Mouse (Mus musculus): Measurements from ENCODE around the gene Wdr26.

Gene Wdr26

DNA sequence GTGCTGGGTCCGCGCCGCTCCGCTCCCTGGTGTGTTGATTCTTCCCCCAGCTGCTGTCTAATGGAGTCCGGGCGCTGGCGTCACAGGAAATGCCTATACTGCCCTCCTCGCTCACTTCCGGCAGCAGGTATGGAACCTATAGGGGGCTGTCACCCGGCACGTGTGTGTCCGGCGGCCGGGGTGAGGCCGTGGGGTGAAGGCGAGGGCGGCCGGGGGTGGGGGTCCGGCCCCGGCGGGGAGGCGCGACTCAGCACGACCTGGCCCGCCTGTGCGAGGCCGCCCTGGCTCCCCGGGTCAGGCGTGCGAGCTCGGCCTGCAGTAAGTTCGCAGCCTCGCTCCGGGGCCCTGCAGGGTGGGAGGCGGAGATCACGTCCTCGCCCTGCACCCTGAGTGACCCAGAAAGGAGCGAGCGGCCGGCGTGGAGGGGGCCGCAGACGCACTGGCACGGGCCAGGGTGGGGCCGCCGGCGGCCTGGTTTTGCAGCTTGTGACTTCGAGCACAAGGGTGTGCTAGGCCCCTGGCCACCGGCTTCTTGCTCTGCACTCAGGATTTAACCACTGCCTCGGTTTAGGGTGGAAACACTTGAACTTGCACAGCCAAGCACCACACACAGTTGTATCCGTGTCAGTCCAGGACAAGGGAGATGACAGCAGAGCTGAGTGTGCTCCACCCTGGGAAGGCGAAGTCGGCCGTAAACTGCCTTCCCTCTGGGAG lies at the start of gene Wdr26:
TSS of gene Wdr26 (minus strand) at position 82 of the 714 bp plus-strand sequence.
- peak; percentile 91 for DNase-seq (ENCODE audit: low spot score)

DNA sequence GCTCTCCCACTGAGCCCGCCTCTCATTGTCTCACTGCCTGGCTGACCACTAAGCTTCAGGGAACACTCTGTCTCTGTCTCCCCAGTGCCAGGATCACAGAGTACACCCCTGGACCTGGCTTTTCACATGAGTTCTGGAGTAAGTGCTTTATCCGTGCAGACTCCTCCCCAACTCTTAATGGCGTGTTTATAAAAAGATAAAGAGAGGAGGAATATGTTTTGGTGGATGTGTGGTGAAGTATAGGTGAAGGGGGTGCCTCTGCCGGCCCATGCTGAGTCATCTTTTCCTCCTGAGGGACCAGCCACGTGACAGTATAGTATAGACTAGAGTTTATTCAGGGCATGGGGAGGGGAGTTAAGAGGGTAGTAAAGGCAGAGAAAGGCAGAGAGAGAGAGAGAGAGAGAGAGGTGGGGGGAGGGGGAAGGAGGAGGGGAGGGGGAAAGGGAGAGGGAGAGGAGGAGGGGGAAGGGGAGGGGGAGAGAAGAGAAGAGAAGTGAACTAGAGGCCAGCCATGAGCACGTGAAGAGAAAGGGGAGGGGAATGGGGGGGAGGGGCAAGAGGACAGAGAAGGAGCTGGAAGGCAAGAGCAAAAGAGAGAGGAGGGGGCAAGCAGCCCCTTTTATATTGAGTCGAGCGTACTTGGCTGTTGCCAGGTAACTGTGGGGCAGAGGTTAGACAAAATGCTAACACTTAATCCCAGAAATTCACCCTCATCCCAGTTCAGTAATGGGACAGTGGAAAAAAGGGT lies 49.3 kb upstream of the Wdr26 start:
- DNase-seq (ENCODE audit: low spot score) = no peak

DNA sequence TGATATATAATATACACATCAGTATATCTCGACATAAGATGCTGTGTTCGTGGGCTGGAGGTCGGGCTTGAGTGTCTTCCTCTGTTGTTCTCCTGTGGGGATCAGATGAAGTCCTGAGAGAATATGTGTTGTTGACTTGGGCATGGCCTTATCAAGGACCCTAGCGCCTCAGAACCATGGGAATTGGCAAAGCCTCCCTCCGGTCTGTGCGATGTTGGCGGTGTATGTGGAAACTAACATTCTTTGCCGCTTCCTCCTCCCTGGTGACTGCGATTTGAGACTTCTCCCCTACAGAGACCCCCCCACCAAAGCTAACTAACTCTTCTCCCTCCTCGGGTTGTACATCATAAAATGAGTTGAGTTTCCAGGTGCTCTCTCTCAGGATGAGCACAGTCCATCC lies 48.6 kb upstream of the Wdr26 start:
- no peak for DNase-seq (ENCODE audit: low spot score)

DNA sequence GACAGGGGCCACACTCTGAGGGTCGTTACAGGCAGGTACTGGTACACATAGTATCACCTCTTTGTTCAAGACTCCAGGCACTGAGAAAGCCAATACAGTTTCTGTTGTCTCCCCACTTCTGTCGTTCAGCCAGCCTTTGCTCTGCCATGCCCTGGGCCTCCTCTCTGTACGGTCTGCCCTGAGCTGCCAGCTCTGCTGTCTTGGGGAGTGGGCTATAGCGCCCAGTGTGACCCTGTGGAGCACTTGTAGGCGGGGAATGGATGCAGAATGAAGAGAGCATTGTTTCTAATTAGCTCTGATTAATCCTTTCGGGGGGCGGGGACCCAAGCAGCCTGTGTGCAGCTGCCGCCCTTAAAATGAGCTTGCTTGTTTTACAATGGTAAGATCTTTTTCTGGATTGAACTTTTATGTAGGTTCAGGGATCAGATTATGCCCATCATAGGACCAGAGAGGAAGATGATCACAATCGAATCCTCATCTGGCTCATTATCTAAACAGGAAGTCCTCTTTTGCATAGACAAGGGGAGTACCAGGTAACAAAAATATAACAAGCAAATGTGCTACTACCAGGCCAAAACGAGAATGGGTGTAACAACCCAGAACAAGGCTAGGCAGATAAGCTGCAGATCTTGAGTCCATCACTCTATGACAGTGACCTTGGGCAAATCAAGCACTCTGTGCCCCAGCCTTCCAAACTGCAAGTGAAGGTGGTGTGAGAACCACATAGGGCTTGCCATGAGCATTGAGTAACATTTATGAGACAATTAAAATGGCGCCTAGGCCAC lies 48.0 kb upstream of the Wdr26 start:
- DNase-seq (ENCODE audit: low spot score) = no peak

DNA sequence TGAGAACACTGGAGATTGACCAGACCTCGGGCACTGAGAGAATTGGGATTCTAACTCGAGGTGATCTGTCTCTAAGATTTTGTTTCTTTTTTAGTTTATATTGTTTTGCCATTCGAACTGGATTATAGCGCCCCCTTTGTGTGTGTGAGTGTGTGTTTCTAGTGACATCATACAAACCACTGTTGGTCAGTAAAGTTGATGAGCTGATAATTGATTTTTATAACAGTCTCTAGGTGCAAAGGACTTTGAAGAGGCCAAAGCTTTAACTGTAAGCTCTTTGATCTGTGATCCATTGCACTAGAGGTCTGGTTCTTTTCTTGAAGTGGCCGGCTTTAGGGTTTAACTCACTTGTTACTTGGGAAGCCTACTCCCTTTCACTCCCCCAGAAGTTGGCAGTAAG lies 47.3 kb upstream of the Wdr26 start:
- DNase-seq (ENCODE audit: low spot score) = no peak

DNA sequence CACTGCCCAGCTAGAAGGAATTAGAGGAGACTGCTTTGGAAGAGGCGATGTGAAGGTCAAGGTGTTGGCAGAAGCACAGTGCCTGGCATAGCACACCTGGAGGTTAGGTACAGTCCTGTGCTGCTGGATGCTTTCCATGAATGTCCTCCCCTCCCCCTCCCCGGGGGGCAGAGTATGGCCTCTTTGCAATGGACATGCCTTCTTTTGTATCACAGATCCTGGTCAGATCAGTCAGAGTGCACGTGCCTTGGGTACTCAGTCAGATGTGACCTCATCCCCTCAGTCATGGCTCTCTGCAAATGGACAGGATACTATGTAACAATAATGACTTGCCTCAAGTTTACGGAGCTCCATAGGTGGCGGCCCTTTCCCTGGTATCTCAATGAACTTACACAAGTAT lies 46.8 kb upstream of the Wdr26 start:
- DNase-seq (ENCODE audit: low spot score) = no peak

DNA sequence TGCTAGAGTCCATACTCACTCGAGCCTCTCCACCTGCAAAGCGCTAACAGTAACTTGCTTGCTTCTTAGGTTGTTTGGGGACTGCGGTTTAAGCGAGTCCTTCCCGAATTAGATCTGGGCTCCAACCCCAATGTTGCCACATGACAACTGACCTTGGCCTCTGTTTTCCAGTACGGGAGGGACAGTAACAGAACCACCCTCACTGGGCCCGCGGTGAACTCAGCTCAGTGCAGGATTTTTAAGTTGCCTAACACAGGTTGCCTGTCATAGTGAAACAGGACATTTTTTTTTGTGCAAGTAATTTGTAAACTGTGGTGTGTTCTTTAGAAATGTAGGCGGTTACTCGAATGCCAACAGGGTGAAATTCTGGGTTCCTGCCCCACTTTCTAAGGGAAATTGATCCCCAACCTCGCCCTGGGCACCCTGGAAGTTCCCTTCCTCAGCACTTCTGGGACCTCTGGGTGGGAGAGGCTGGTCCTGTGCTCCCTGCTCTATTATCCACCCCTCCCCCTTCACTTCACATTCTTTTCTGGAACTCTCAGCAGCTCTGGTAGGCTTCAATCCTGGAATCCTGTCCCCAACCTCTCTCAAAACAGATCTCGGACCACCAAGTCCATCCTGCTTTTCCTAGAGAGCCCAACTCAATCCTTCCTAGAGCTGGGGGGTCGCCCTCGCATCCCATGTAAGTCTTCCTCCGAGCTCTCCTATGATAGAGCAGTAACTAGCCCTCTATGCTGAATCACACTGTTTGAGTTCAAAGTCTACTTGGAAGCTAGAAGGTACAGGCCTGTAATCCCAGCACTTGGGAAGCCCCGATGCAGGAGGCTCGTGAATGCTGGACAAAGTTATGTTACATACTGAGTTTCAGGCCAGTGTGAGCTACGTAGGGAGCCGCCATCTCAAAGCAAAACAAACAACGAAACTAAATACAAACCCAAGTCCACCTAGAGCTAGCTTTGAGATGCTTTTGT lies 46.1 kb upstream of the Wdr26 start:
- peak; percentile 79 for DNase-seq (ENCODE audit: low spot score)

DNA sequence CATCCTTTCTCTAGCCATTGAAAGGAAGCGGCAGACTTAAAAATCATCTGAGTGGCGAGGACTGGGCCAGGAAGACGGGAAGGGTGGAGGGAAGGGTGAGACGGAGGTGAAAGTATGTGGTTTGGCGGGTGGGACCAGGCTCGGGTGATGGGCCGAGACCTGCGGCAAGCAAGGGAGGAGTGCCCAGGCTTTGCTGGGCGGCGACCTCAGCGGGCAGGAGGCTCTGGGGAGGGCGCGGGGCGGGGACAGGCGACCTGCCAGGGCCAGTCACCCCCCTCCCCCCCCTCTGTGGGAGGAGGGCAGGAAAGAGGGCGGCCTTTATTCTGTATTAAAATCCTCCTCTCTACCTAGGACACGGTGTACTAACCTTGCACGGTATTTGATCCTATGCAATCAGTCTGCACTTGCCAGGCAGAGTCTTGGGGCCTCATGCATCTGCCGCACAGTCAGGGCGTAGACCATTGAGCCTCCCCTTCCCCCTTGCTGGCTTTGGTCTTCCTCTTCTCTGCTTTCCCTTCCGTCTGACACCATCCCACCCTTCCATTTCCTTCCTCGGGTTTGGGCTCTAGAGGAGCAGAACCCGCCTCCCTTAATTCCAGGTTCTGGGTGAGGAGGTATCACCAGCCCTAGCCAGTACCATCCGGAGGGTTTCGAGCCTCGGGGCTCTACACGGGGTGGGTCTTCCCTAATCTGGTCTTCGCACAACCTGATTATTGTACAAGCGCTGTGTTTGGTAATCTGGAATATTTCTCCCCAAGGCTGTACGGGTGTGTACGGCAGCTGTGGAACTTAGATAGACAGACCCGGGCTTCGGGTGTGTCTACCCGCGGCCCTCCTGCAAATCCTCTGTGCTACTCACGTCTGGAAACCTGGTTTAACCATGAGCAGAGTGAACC lies 45.1 kb upstream of the Wdr26 start:
- peak; percentile 73 for DNase-seq (ENCODE audit: low spot score)

DNA sequence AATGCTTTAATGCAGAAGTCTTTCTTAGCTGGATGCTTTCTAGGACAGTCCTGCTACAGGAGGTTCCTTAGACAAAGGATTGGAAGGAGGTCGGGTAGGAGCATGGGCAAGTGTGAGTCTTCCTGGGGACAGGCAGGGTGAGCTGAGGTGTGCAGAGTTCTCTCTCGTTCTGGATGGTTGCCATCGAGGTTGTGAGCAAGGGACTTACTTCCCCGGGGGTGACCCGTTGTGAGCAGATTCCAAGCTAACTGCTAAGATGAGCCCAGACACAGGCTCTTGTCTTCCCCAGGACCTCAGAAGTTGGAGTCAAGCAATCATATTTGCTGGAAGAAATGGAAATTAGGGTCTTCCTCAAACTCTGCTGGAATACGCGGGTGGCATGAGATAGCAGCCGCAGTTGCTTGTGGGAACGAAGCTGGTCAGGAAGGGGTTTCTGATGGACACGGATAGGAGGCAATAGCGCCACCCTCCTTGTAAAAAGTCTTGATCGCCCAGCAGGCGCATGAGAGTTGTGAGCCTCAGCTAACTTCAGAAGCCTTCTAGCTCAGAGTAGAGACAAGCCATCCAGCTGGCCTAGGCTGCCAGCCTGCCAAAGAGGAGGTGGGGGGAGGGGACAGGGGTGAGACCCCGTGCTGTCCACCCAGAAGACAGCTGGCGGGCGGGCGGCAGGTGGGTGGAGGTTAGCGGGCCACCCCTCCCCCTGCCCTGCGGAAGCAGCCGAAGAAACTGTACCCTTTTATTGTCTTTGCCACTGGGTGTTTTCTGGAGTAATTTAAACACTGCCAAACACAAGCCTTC lies 44.3 kb upstream of the Wdr26 start:
- DNase-seq (ENCODE audit: low spot score) = peak; percentile 52

DNA sequence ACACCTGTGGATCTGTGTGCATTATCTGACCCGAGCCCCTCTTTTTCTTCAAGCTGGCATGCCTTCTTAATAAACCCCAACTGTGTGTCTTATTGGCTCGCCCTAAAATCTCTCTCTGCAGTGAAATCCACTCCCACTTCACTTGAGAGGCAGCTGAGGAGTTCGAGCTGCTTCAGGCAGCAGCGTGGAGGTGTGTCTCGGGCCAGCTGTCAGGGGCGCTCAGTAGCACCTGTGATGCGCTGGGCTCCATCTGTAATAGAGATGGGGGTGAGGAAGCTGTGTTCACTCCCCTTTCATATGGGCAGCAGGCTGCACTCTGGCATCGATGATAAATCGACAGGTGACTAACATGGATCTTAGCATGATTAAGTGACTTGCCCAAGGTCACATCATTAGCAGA lies 43.6 kb upstream of the Wdr26 start:
- DNase-seq (ENCODE audit: low spot score) = no peak

DNA sequence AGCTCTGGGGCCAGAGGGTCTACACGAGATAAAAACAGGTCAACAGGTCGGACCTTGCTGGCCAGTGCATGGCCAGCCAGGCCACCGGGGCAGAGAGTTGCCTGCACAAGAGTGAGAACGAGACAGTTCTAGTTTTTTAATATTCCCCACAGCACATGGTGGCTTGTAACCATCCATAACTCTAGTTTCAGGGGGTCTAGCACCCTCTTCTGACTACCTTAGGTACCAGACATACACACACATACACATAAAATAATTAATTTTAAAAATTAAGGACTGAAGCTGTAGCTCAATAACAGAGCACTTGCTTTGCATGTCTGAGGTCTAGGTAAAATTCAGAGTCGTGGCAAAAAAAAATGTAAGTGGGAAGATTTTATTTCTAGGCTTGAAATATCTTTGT lies 39.8 kb upstream of the Wdr26 start:
- DNase-seq (ENCODE audit: low spot score) = no peak

DNA sequence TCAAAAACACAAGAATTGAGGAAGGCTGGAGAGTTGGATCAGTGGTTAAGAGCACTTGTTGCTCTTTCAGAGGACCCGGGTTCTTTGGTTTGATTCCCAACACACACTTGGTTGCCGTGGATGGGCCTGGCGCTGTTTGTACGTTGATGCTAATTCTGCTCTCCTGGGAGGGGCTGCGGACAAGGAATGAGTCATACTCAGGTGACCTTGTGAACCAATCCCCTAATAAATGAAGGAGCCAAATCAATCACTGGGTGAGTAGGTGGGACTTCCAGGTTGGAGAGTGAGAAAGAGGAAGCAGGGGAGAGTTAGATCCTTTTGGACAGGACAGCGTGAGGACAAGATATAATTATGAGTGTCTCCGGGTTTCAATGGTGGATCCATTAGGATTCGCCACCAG lies 39.2 kb upstream of the Wdr26 start:
- no peak for DNase-seq (ENCODE audit: low spot score)

DNA sequence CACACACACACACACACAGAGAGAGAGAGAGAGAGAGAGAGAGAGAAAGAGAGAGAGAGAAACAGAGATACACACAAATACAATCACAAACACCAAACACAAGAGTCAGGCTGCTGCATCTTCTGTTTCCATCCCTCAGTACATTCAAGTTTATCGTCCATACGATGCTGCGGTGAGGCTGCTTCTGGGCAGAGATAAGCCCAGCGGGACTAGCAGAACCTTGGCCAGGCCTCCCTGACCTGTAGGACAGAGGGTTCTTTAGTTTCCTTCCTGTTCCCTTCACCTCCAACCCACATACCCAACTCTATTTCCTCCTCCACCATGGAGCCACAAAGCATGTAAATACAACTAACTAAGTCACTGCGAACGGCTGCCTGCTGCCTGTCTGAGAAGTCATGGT lies 37.7 kb upstream of the Wdr26 start:
- no peak for DNase-seq (ENCODE audit: low spot score)

DNA sequence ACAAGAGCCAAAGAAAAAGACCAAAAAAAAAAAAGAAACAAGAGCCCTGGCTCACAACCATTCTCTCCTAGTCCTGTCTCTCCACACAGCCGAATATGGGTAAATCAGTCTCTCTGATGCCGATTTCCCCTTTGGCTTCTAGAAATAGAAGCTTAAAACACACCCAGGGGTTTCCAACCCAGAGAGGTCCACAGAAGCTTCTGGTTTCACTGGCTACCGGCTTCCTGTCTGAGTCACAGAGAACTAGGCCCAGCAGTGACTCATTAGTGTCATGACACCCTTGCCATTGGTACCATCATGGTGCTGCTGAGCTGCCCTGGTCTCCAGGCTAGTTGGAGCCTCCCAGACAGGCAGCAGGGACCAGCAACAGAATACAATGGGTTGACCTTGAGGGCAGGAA lies 35.4 kb upstream of the Wdr26 start:
- DNase-seq (ENCODE audit: low spot score) = no peak

DNA sequence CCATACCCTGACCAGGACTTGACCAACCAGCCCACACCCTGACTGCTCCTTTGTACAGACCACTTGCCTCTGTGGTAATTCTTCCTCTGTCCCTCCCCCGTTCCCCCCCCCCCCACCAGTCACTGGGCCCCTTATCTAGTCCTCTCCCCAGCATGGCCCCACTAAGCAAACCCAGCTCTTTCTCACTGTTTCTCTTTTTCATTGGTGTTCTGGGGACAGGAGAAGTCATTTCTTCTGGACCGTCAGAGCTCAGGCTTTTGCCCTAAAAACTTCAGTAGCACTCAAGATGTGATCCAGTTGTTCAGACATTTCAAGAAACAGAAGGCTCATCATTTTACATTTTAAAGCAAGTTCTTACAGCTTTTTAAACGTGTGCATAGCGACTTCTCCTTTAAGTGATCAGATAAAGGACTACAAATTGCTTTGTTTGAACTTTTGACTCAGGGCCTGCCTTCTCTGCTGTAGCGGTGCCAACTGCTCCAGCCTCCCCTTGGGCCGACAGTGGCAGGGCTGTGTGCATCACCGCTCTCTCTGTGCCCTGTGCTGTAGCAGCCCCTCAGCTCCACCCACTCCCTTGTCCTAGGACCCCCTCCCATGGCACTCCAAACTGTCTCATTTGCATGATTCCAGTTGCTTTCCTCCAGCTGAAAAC lies 34.8 kb upstream of the Wdr26 start:
- no peak for DNase-seq (ENCODE audit: low spot score)

DNA sequence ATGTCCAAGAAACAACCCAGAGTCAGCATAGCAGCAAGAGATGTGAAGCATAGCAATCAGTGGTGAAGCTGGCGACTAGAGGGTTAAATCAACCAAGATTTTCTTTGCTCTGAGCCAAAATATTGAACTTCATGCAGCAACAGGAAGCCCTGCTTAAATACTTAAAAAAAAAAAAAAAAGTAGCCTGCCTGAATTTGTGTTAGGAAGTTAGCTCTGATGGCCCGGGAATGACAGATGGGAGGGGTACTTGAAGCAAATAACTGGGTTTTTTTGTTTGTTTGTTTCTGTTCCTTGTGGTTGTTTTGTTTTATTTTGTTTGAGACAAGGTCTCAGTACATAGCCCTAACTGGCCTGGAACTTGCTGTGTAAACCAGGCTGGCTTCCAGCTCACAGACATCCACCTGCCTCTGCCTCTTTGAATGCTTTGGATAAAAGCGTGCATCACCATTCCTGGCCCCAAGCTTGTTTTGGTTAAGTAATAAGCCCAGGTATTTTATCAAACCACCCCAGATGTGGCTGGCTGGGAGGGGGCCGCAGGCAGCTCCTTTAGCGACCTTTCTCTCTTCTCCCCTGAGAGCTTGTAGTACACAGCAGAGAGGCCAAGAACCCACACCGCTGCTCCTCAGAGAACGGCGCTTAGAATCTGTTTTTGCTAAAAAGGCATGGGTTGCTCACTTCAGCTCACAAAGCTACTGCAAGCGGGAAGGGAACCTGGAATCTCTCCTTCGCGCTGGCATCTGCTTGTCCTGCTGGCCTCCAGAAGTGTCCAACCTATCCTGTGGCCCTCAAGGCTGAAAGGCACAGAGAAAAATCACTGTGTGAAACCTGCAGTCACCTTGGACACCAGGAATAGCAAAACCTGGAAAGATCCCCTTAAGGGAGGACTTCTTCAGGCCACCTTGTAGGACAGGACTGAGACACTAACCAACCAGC lies 34.0 kb upstream of the Wdr26 start:
- DNase-seq (ENCODE audit: low spot score) = no peak

DNA sequence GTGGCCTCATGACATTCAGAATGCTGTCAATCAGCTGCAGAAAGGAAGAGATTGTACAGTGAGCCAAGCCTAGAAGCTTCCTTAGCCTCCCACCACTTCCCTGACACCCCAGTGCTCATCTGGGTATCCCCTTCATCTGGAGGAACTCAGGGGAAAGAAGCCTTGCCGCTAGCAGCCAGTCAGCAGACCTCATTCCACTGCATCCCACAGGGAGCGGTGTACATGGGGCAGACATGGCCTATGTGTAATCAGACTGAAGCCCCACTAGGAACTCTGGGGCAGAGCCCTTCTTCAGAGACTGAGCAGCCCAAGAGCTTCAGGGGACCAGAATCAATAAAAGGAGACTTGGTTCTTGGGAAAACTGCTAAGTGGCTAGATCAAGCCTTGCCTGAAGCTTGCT lies 33.3 kb upstream of the Wdr26 start:
- DNase-seq (ENCODE audit: low spot score) = no peak

DNA sequence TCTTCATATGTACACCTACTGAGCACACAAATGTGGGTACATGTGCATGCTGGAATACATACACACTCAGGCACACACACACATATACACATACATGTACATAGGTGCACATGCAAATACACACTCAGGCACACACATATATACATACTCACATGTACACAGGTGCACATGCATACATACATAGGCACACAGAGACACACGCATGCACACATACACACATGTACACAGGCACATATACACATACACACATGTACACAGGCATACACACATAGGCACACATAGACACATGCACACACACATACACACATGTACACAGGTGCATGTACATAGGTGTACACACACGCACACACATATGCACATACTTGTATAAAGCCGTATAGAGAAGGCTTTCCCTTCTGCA lies 29.4 kb upstream of the Wdr26 start:
- no peak for DNase-seq (ENCODE audit: low spot score)
